Mouse (Mus musculus): ENCODE measurements around the gene Gprc5b. TPM values are rescaled to one million over a fixed set of nuclear protein-coding genes. Genes with fewer than 3 reads are reported as not detected.

Gene Gprc5b
- polyA plus RNA-seq (2015; fragmentation: Nextera tagmentation; extraction: Ambion mirVana) = 12.0 and 13.4 TPM in 2 replicates

DNA sequence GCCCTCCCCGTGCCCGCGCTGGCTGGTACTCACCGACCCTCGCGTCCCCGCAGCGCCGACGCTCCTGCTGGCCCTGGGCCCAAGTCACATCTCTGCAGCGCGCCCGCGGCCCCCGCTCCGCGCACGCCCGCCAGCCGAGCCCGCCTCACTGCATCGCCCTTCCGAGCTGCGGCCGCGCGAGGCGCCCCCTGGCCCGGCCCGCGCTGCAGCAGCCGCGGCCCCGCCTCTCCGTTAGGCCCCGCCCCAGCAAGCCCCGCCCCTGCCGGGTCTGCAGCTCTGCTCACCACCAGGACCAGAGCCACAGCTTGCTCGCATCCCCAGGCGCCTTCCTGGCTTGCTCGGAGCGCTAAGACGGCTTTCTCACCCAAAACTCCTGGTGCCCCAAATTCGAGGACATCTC, at the start of gene Gprc5b:
TSS of gene Gprc5b (minus strand) at position 205 of the 400 bp plus-strand sequence.

Other genes starting within 250 kb of the Gprc5b start
- gene Iqck, start 139.5 kb downstream of the Gprc5b start, polyA plus RNA-seq (2015; fragmentation: Nextera tagmentation; extraction: Ambion mirVana) = 1.5 and 1.7 TPM in 2 replicates
- 40.2 and 42.6 TPM in 2 replicates for gene Knop1, start 139.0 kb downstream of the Gprc5b start, polyA plus RNA-seq (2015; fragmentation: Nextera tagmentation; extraction: Ambion mirVana)
- not detected in 2 replicates for gene Gpr139, start 189.4 kb upstream of the Gprc5b start, polyA plus RNA-seq (2015; fragmentation: Nextera tagmentation; extraction: Ambion mirVana)

All from skeletal muscle tissue, postnatal 0 days (tissue).